Mouse (Mus musculus): Measurements from ENCODE around the gene Avpr2. TPM values are rescaled to one million over a fixed set of nuclear protein-coding genes. Genes with fewer than 3 reads are reported as not detected.
A peak's percentile ranks its signal among the peaks of the same experiment; 100 is the strongest.

Gene Avpr2
- total RNA-seq, 2 experiments from 2014 or later: not detected

- peak; percentile 43 to 64 for DNase-seq (ENCODE audit: extremely low spot score in 1 of 2, low spot score in 1 of 2)
Observed at GRCm38 (mm10) chrX:73914827-73915703, 23.2 kb downstream of the Avpr2 start.

GRCm38 (mm10) chrX:73916945-73917344 lies 25.0 kb downstream of the Avpr2 start:
- no peak for DNase-seq (ENCODE audit: extremely low spot score in 1 of 2, low spot score in 1 of 2)

DNA sequence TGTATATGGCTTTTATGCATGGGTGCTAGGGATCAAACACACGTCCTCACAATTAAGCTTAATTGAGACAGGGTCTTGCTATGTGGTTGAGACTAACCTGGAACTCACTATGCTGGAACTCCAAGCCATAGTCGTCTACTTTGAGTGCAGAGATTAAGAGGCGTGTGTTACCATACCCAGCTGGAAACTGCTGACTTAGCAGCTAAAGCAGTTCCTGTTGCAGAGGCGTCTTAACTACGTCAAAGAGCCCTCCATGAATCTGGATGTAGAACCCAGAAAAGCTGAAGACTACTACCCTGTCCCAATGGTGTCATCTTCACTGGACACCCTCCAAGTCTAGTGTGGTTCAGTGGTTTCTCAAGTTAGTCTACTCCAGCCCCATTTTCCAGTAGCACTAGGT lies 26.7 kb downstream of the Avpr2 start:
- DNase-seq (ENCODE audit: extremely low spot score in 1 of 2, low spot score in 1 of 2): no peak

GRCm38 (mm10) chrX:73921285-73921822 lies 29.5 kb downstream of the Avpr2 start:
- DNase-seq (ENCODE audit: extremely low spot score in 1 of 2, low spot score in 1 of 2): peak in 1 of 2 experiments; percentile 11

- DNase-seq (ENCODE audit: extremely low spot score in 1 of 2, low spot score in 1 of 2): peak; percentile 63 to 77
Observed at GRCm38 (mm10) chrX:73921823-73922549, 30.1 kb downstream of the Avpr2 start, which contains the start of the genes Arhgap4 and Naa10. Gene Arhgap4, minus strand, starts transcription at chrX:73921870. Gene Naa10, minus strand, starts transcription at chrX:73921944.

DNA sequence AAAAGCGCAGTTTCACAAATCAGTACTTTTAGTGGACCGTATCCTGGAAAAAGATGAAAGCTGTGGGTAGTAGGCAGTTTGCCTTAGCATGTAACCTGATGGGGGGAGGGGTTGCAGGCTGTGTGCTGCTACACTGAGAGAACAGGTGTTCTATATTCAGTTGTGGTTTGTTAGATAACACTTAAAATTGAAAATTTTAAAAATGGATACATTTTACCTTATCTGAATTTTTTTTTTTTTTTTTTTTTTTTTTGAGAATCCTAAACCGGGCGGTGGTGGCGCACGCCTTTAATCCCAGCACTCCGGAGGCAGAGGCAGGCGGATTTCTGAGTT lies 30.6 kb downstream of the Avpr2 start:
- no peak for DNase-seq (ENCODE audit: extremely low spot score in 1 of 2, low spot score in 1 of 2)

DNA sequence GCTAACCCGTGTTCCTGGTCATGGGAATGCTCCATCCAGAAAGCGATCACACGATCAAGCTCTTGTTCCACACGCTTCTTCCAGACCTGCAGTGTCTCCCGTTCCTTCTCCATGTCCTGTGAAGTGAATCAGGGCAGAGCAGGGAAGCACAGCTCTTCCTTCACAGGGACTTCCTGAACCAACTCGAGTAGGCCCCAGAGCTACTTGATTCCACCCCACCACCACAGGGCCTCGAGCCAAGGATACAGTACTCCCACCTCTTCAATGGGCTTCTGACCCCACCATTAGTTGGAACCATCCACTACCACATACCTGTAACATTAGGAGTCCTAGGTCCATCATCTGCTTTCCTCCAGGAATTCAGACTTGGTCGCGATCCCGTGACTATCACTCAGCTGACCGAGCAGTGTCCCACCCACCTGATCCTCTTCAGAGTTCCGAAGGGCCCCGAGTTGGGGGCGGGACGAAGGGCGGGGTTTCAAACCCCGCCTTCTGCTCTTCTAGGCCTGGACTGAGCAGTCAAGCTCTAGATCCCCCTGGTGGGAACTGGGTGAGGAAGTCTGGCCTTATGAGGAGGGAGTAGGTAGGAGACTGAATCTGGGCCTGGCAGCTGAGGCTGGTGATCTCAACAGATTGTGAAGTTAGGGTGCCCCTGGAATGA lies 38.6 kb downstream of the Avpr2 start, which contains the start of gene Renbp:
Gene Renbp (minus strand): TSS at position 449 of the 661 bp plus-strand sequence.
- DNase-seq (ENCODE audit: extremely low spot score in 1 of 2, low spot score in 1 of 2): no peak

DNA sequence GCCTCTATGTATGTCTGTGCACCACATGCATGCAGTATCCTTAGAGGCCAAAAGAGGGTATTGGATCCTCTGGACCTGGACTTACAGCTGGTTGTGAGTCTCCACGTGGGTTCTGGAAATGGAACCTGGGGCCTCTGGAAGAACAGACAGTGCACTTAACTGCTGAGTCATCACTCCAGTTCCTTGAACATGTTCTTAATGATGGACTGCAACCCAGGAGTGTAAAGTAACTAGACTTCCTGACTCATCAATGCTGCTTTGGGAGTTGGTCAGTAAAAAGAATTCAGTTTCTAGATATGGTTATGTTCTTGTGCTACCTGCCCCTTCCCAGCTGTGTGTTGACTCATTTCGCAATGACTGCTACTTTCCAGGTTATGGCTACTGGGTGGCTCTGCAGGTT lies 40.0 kb downstream of the Avpr2 start:
- no peak for DNase-seq (ENCODE audit: extremely low spot score in 1 of 2, low spot score in 1 of 2)

DNA sequence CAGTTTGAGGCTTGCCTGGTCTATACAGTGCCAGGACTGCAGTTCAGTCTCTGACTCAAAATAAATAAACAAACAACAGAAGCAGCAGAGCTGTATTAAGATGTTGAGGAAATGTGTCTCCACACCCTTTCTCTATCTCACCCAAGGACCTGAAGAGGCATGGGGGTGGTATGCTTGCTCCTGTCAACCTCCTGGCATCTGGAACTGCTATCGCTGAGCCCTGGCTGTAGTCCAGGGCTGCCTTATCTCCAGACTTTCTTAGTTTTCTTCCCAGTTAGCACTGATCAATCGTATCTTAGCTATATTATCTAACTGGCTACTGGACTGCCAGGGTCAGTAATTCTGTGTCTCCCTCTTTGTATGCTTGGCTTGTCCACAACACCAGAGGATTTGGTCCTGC lies 50.0 kb downstream of the Avpr2 start:
- no peak for DNase-seq (ENCODE audit: extremely low spot score in 1 of 2, low spot score in 1 of 2)

DNA sequence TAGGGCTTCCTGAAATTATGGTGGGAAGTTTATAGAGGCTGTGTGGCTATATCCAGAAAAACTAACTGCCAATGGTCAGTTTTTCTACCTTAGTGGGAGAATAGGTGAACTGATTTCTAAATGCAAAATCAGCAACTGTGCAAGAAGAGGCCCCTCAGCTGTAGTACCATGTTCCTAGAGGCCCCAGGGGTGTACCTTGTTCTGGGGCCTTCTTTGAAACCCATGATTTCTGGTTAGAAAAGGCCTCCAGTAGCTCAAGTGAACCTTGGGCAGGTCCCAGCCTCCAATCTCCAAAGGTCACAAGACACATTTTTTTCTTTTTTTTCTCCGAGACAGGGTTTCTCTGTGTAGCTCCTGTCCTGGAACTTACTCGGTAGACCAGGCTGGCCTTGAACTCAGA lies 50.4 kb downstream of the Avpr2 start:
- DNase-seq (ENCODE audit: extremely low spot score in 1 of 2, low spot score in 1 of 2): no peak

Other genes with a start within 250 kb of the Avpr2 start
- gene Pnck, start 232.0 kb upstream of the Avpr2 start, total RNA-seq (2021): 100 to 1,000 TPM; 115 to 135 TPM
- 100 to 1,000 TPM in 1 of 2 experiments, 10 to 100 TPM in 1; 88.3 to 110 TPM for gene Slc6a8, start 219.0 kb upstream of the Avpr2 start, total RNA-seq (2021)
- gene Bcap31, start 175.9 kb upstream of the Avpr2 start, total RNA-seq (2021): 10 to 100 TPM; 78.9 to 83.0 TPM
- 10 to 100 TPM; 11.3 to 13.9 TPM for gene Abcd1, start 175.5 kb upstream of the Avpr2 start, total RNA-seq (2021)
- gene Plxnb3, start 135.0 kb upstream of the Avpr2 start, total RNA-seq (2021): 10 to 100 TPM; 15.8 to 18.2 TPM
- 1 to 10 TPM; 4.3 to 8.7 TPM for gene Srpk3, start 117.7 kb upstream of the Avpr2 start, total RNA-seq (2021)
- gene Idh3g, start 105.2 kb upstream of the Avpr2 start, total RNA-seq (2021): 100 to 1,000 TPM; 189 to 199 TPM
- 10 to 100 TPM; 88.1 to 97.2 TPM for gene Ssr4, start 105.1 kb upstream of the Avpr2 start, total RNA-seq (2021)
- gene Pdzd4, start 67.1 kb upstream of the Avpr2 start, total RNA-seq (2021): 100 to 1,000 TPM; 101 to 102 TPM
- 100 to 1,000 TPM; 125 to 140 TPM for gene L1cam, start 4.0 kb downstream of the Avpr2 start, total RNA-seq (2021)
- 1 to 10 TPM; 4.7 to 5.8 TPM for gene Arhgap4, start 29.8 kb downstream of the Avpr2 start, total RNA-seq (2021)
- 10 to 100 TPM; 57.6 to 62.8 TPM for gene Naa10, start 29.8 kb downstream of the Avpr2 start, total RNA-seq (2021)
- gene Renbp, start 38.7 kb downstream of the Avpr2 start, total RNA-seq (2021): 1 to 10 TPM; 3.6 to 4.2 TPM
- 10 to 100 TPM; 65.8 to 80.9 TPM for gene Hcfc1, start 74.3 kb downstream of the Avpr2 start, total RNA-seq (2021)
- gene Irak1, start 131.8 kb downstream of the Avpr2 start, total RNA-seq (2021): 10 to 100 TPM; 46.9 to 59.1 TPM
- gene Opn1mw, start 235.4 kb downstream of the Avpr2 start, total RNA-seq (2021): under 1 TPM in 1 of 2 experiments, not detected in 1; 0.62 TPM
- gene Mecp2, start 243.3 kb downstream of the Avpr2 start, total RNA-seq (2021): 10 to 100 TPM; 75.6 to 88.8 TPM

All from layer of hippocampus, postnatal 25 days (tissue).